Mouse (Mus musculus): ENCODE measurements around the gene Klhl6.
"Not testable (repeated sequence)": the region's sequence is repeated elsewhere in the genome, so short reads cannot be mapped to it uniquely, and the experiment has no call there.

Gene Klhl6

DNA sequence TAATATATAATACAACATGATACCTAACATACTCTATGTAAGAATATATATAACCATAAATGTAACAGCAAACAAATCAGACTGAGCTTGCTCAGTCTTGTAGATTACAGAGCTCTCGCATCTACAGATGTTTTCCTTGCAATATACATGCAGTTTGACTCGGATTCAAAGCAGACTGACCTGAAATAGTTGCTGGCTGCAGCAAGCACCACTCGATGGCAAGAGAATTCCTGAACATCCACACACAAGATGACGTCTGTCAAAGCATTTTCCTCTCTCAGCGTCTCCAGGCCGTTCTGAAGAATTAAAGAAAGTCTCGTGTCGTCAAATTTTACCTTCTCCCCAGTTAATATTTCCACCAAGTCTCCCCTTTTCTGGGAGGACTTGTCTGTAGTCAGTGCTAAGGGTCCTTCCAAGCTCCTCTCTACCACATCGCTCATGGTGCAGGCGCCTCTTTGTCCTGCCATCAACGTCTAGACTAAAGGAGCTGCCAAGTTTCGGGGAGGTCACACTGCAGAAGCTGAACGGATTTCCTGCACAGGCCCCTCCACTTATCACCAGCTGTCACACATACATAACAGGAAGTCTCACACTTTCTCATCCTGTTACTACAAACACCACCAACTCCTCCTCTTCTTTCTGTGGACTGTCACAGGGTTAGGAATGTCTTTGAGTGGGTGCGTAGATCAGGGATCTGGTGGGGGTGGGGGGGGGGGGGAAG lies at the start of gene Klhl6:
Klhl6 (minus strand) TSS at position 501 of the 721 bp plus-strand sequence.
- no peak for DNase-seq (ENCODE audit: low spot score in 2 of 2)

DNA sequence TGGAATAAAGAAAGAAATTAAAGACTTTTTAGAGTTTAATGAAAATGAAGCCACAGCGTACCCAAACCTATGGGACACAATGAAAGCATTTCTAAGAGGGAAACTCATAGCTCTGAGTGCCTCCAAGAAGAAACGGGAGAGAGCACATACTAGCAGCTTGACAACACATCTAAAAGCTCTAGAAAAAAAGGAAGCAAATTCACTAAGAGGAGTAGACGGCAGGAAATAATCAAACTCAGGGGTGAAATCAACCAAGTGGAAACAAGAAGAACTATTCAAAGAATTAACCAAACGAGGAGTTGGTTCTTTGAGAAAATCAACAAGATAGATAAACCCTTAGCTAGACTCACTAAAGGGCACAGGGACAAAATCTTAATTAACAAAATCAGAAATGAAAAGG lies 44.4 kb upstream of the Klhl6 start:
- not testable (repeated sequence) for DNase-seq (ENCODE audit: low spot score in 2 of 2)

DNA sequence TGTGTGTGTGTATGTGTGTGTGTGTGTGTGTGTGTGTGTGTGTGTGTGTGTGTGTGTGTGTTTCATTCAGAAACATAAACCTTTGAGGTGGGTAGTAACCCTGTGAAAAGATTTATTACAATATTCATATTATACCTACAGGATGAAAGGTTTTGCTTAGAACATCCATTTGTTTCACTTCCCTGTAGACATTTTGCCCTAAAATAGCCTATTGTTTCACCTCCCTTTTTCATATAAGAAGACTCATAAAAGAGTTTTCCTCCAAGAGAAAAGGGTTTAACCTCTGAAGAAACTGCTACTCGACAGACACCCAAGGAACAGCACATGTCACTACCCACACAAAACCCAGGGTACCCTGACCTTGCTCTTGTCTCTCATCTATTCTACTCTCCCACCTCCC lies 40.0 kb upstream of the Klhl6 start:
- DNase-seq (ENCODE audit: low spot score in 2 of 2): no peak

DNA sequence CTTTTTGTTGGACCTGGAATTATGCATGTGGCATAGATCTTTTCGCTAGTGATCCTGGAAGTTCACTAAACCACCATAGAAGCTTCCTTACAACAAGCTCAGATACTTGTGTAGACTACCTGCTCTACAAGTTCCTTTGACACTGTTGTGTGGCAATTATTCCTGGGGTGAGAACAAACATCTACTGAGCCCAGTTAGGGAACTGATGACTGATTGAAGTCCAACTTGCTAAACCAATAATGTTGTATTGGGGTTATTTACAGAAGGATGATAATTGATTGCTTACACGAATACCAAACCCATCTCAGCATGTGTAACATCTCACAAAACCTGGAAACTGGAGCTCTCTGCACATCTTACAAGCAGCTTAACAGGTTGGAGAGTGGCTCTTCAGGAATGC lies 39.0 kb upstream of the Klhl6 start:
- DNase-seq (ENCODE audit: low spot score in 2 of 2): no peak

DNA sequence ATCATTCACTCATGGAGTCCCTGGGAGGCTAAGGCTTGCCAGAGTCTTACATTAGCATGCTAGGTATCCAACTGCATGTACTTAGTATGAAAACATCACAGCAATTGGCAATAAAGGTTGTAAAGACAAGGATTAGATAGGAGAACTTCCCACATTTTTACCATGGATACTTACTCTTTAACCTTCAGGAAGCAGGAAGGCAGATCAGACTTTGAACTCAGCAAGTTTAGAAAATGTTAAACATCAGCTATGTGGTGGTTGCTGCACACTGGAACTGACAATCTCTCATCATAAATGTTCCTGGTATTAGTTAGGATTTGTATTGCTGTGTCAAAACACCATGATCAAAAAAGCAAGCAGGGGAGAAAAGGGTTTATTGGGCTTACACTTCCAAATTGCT lies 29.8 kb upstream of the Klhl6 start:
- DNase-seq (ENCODE audit: low spot score in 2 of 2): no peak

DNA sequence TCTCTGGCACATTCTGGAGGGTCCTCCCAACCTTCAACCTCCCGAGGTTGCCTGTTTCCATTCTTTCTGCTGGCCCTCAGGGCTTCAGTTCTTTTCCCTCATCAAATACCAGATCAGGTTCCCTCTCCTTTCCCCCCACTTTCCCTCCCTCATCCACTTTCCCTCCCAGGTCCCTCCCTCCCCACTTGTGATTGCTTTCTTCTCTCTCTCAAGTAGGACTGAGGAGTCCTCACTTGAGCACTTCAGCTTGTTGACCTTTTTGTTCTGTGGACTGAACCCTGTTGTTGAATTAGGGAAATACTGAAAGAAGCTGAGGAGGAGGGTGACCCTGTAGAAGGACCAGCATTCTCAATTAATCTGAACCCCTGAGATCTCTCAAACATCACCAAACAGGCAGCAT lies 23.2 kb upstream of the Klhl6 start:
- DNase-seq (ENCODE audit: low spot score in 2 of 2): no peak

DNA sequence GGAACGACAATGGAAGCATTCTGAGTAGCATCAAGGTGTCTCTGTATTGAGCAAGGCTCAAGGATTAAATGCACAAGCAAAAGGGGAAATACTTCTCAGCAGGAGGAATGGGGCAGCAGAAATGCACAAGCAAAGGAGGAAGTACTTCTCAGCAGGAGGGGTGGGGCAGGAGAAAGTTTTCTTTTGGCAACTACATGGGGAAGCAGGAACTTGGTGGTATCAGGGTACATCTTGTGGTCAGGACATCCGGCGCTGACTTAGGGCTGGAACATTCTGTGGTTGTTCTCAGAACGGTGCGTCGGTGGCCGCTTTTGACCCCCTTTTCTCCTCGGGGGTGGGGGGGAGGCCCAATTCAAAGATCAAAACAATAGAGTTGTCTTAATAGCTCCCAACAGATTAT lies 17.4 kb upstream of the Klhl6 start:
- not testable (repeated sequence) for DNase-seq (ENCODE audit: low spot score in 2 of 2)

DNA sequence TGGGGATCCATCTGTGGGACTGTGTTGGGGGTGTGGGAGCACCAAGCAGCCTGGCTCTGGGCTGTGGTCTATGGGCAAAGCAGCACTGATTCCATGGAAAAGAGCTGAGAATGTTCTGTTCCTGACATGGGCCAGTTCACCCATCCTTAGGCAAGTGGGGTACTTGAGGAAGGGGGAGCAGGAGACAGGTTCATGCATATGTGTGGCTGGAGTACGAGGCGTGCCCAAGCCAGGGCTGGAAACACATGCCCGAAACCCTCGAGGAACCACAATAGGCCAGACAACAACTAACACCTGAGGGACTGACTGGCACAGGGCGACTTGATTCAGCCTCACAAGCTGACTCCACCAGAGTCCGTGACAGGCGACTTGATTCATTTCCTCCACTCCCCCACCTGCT lies 14.8 kb upstream of the Klhl6 start:
- no peak for DNase-seq (ENCODE audit: low spot score in 2 of 2)

DNA sequence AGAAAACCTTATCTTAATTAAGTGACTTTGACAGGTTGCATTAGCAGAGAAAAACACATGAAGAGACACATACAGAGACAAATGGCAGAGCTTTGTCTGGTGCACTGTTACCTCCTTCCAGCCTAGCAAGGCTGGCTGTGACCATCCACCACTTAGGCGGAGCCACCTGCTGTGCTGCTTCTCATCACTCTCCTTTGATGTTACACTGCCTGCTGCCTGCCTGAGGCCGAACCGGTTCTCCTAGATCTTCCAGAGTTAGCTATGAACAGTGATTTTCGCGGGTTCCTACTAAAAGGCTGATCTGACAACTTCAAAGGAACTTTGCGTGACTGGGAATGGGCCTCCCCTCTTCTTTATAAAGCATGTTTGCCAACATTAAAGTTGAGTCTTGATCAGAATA lies 14.1 kb upstream of the Klhl6 start:
- DNase-seq (ENCODE audit: low spot score in 2 of 2): not testable (repeated sequence)

DNA sequence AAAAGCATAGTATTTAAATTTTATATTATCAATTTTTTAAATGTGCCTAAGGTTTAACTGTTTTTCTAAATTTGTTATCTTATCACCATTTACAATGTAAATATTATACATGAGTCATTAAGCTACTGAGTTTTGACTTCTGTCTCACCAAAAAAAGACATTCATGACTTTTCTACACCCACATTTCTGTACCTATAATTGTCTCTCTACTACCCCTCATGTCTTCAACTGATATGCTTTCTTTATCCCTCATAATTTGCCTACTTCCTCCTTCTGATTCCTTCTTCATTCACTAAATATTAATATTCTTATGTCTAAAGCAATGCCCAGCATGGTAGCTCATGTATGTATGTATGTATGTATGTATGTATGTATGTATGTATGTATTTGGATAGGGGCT lies 13.0 kb upstream of the Klhl6 start:
- no peak for DNase-seq (ENCODE audit: low spot score in 2 of 2)

DNA sequence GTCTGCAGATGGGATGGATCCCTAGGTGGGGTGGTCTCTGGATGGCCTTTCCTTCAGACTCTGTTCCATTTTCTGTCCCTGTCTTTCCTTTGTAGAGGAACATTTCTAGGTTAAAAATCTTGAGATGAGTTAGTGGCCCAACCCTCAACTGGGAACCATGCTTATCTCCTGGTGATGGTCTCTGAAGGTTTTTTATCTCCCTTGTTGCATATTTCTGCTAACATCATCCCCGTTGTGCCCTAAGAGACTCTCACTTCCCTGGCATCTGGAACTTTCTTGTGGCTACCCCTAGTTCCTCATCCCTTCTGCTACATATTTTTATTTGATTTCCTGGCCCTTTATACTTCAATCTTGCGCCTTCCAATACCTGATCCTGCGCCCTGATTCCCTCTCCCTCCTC lies 10.4 kb upstream of the Klhl6 start:
- no peak for DNase-seq (ENCODE audit: low spot score in 2 of 2)

DNA sequence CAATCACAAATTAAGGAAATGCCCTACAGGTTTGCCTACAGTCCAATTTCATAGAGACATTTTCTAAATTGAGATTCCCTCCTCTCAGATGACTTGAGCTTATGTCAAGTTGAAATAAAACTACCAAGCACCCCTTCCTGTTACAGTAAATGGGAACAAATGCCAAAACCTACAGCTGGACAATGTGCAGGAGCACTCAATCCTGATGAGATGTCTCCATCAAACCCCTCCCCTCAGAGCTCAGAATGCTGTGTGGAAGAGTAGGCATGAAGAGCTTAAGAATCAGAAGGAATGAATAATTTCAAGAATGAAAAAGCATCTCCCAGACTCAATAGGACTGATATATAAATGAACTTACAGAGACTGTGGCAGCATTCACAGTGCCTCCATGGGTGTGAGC lies 7.7 kb upstream of the Klhl6 start:
- no peak for DNase-seq (ENCODE audit: low spot score in 2 of 2)

DNA sequence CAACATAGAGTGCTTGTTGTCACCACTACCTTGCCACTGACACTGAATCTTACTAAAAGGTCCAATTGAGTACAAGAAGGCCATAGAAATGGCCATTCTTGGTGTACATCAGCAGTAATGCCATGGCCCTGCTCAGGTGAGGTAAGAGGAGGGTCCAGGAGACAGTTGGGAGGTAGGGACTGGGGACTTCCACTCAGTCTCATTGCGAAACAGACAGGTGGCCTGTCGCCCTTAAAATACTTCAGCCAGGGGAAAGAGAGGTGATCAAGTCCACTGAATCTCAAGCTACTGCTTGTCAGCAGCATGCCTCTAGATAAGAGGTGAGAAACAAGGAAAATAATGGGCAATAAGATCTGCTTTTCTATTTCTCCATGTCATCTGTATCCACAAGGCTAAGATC lies 4.8 kb upstream of the Klhl6 start:
- DNase-seq (ENCODE audit: low spot score in 2 of 2): no peak

DNA sequence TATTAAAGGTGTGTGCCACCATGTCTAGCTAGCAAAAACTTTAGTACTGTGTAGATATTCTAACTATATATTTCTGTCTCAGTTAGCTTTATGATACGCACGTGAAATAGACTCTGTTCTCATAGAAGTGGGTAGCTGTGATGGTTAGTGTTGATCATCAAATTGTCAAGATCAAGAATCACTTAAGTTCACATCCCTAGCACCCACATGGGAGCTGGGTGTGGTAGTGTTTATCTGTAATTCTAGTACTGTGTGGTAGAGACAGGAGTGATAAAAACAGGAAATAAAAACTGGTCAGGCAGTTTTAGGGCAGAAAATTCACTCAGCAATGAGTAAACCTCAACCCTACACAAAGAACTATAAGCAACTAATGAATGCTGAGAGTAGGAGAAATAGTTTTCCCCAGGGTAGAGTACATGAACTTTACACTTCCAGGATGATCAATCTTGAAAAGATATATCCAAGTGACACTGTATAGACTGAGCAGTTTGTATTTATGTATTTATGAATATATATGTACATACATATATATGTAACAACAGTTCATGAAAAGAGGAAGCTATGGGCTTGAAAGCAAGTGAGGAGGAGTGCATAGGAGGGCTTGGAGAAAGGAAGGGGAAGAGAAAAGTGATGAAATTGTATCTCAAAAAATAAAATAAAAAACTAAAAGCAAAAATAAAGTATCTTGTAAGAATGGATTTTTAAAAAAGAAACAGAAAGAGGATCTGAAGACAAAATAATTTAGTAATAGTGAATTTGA lies 2.2 kb upstream of the Klhl6 start:
- DNase-seq (ENCODE audit: low spot score in 2 of 2): no peak

DNA sequence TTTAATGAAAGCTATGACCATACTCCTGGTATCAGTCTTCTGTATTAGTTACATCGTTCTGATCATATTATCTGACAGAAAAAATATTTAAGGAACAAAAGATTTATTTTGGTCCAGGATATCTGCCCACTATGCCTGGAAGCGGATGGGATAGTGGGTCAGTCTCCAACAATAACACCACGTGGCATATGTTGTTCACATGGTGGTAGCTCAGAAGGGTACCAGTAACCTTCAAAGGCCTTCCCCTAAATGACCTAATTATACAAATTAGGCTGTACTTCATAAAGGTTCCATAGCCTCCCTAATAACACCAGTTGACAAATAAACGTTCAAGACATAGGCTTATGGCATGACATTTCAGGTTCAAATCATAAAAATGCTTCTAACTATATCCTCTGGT lies 722 bp upstream of the Klhl6 start:
- no peak for DNase-seq (ENCODE audit: low spot score in 2 of 2)

DNA sequence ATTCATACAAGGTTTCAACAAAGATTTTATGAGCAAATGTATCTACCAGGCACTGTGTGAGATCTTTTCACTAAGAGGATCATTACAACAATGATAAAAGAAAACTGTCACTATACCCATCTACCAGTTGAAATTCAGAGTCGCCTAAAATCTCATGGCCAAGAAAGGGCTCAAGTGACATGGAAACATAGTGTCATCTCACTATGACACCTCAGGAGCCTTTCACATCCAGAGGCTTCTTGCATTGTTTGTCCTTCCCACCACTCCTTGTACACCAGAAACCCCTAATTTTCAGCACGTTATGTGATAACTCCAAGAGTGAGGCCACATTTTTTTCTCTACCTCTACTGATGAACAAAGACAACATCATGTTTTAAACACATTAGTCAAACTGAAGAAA lies 1.2 kb downstream of the Klhl6 start:
- DNase-seq (ENCODE audit: low spot score in 2 of 2): no peak

DNA sequence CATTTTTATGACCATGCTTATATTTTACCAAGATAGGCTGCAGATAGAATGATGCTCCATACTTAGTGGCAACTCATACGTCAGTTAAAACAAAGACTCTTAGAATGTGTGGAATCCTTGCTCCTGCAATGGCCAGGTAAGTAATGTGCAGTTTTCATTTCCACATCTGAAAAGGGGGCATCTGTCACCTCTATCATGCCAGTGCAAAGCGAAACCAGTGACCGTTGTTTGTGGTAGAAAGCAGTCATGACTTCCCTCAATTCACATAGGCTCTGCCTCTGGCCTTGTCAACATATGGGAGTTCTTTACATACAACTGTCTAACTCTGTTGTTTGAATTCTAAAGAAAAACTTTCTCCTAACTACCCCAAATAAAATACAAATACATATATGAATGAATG lies 1.8 kb downstream of the Klhl6 start:
- DNase-seq (ENCODE audit: low spot score in 2 of 2): no peak

DNA sequence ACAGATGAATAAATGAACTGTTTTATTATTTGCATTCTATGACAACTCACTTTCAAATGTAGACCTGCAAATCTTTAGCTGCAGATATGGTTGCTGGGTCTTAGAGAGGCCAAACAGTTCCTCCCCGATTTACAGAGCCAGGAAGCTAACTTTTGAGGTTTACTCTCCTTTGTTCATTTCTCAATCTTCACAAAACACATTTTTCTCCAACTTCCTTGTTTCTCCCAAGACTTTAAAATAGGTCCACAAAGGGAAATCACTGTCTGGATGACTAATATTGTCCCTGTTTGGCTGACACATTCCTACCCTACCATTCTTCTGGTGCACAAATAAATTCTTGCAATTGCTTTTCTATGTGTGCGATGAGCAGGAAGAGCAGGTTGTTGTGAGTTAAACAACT lies 3.1 kb downstream of the Klhl6 start:
- DNase-seq (ENCODE audit: low spot score in 2 of 2): no peak

DNA sequence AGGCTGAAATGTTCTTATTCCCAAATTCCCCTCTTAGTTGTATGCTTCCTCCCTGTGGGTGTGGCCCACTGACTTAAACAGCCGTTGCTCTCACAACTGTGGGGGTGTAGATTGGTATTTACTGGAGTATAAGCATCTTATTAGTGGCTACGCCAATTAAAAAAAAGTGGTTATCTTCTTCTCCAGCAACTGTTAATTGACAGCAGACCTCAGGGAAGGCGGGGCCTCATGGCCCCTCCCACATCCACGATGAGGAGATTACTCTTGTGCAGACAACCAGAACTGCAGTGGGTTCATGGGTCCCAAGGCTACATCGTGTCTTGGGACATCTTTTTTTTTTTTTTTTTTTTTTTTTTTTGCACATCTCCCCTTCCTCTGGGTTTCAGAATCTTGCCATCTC lies 5.6 kb downstream of the Klhl6 start:
- no peak for DNase-seq (ENCODE audit: low spot score in 2 of 2)

DNA sequence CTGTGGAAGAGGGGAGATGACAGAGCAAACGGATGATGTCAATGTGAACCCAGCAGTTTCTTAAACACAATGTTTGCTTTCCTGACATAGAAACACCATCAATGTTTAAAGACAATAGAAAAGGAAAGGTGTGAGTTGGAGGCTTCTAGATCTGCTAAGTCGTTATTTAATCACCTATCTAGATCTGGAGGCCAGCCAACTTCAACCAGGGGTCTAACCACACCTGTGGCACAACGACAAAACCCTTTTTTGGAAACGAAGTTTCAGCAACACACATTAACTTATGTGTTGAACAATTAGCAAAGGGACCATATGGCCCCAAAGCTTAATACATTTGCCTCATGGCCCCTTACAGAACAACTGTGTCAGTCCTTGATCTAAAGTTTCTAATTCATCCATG lies 6.0 kb downstream of the Klhl6 start:
- DNase-seq (ENCODE audit: low spot score in 2 of 2): no peak

DNA sequence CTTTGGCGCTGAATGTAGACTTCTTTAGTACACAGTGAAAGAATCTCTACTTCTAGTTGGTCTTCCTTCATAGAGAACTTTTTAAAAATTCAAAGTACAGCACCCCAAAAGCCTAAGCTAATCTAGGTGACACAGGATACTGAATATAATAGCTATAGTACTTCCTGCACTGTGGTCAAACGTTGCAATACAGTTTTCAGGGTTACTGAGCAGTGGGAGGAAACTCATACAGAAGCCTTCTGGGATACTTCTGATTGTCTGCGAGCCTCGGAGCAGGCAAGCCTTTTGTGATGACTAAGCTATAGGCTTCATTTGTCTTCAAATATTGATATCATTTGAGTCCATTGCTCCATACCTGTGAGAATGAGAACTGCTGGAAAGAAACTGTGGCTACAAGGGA lies 7.4 kb downstream of the Klhl6 start:
- no peak for DNase-seq (ENCODE audit: low spot score in 2 of 2)

DNA sequence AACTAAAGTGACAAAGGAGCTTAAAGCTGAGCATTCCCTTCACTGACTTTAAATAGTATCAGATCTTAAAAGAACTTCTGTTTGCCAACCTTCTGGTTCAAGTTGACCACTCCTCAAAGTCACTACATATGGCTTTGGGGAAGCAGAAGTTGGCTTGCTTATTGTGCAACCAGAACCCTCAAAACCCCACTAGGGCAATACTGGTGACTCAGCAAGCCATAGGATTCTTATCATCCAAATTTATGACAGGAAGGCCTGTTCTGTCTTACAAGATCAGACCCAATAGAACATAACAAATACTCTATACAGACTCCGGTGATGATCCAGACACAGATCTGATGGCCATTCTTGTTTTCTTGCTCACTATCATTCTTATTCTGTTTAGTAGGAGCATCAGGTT lies 9.4 kb downstream of the Klhl6 start:
- DNase-seq (ENCODE audit: low spot score in 2 of 2): no peak

DNA sequence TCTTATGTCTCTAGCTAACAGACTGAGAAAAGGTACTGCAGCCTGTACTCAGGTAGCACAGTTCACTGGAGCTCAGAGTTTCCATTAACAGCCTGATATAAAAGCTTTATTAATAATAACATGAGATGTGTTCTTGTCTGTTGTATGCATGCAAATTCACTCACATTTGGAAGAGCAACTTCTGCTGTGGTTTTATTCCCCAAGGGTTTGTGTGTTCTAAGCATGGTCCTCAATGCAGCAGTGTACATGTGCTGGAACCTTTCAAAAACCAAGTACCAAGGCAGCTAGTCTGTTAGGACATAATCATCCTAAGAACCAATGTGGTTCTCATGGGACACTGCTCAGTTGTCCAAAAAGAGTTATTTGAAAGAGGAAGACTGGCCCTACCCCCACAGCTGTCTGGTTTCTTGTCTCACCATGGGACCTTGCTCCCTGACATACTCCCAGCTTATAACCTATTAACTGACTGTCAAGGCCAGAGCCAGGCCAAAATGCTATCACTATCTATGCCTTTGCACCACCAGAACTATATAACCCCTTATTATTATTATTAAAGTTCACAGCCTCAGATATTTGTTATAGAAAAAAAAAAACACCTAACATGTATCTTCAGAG lies 10.0 kb downstream of the Klhl6 start:
- no peak for DNase-seq (ENCODE audit: low spot score in 2 of 2)
